Mouse (Mus musculus): ENCODE data around the gene Lats1. TPM values are rescaled to one million over a fixed set of nuclear protein-coding genes. Genes with fewer than 3 reads are reported as not detected.
A peak's percentile ranks its signal among the peaks of the same experiment; 100 is the strongest.

The Lats1 gene
- total RNA-seq (2014; fragmentation: Nextera tagmentation) (38.0 and 41.9 TPM in 2 replicates), total RNA-seq (2017) (12.8 and 16.2 TPM in 2 replicates), polyA plus RNA-seq (2012) (4.6 and 4.9 TPM in 2 replicates)

DNA sequence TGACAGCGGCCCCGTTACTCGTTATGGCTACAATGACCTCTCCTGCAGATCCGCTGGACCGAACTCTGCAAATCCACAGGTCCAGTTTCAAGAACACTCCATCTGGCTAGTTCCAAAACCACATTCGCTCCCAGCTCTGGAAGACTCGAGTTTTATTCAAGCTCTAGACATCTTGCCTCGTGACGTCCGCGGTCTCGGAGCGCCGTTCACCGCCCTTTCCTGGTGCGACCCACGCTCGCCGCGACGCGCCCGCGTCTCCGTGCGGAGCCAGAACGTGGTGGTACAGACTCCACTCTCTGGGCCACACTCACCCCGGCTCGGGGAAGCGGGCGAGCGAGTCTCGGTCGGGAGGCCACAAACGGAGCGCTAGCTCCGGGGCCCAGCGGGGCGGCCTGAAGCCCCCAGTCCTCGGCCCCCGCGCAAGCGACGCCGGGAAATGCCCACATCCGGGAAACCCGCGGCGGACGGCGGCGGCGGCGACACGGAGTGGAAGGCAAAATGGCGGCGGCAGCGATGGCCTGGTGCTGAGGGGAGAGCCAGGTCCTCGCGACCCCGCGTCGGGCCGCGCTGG is at the start of gene Lats1, which contains the start of gene Pcmt1:
Gene Lats1 (plus strand): TSS at position 484 of the 571 bp plus-strand sequence.
Gene Pcmt1 (minus strand): TSS at position 406 of the 571 bp plus-strand sequence.
- Histone ChIP-seq H3K36me3 (replicated peaks) (peaks cover 52% of the 10 kb centered on the region), H3K4me1 (ENCODE audit: insufficient read depth, low read depth, low read length) (peaks cover 47% of the 10 kb centered on the region), H3K4me3 (ENCODE audit: low read depth, low read length) (peak within 1 kb of the TSS; percentile 87), H3K9me3 (replicated peaks) (no peaks in the 10 kb centered on the region), H3K27me3 (ENCODE audit: insufficient read depth, low read length) (no peaks in the 10 kb centered on the region)
- ATAC-seq (ENCODE audit: extremely low read depth, insufficient number of reproducible peaks, low FRiP score, poor library complexity, severe bottlenecking) (peak; percentile 35; the same call in 1 of the 2 replicates), DNase-seq (ENCODE audit: low spot score) (peak; percentile 85)
- TF ChIP-seq GATA2 (IDR thresholded peaks at IDR 0.05; ENCODE audit: borderline replicate concordance, low read depth, low read length) (no peak), POLR2AphosphoS5 (IDR thresholded peaks at IDR 0.05; ENCODE audit: insufficient replicate concordance, low read depth, low read length) (no peak), CTCF (IDR thresholded peaks at IDR 0.05; ENCODE audit: low read depth, low read length) (no peak), GATA1 (IDR thresholded peaks at IDR 0.05; ENCODE audit: borderline replicate concordance, low read length) (no peak), TAL1 (conservative IDR thresholded peaks at IDR 0.05; ENCODE audit: low read depth, low read length) (no peak)

DNA sequence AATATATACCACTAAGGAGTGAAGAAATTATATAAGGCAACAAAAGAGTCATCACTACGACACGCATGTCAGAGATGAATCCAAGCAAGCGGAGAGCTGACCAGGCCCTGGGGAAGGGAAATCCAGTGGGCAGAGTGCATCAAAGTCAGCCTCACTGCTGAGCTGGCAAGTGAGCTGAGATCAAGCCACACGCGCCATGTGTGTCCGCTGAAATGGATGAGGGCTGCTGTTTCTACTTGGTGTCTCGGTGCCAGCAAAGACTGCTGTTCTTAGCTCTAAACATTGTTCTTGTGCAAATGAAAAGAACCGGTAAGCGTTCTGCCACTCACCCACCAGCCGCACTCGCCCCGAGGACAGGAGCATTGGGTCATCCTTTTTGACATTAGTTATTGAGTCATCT is 40.6 kb upstream of the Lats1 start:
- H3K4me3 ChIP-seq (ENCODE audit: low read depth, low read length), result no peak overlapping the region
- H3K27me3 ChIP-seq (ENCODE audit: insufficient read depth, low read length), result no peaks in the 10 kb centered on the region
- no peaks in the 10 kb centered on the region for H3K9me3 ChIP-seq (replicated peaks)
- H3K36me3 ChIP-seq (replicated peaks), result peaks cover 80% of the 10 kb centered on the region
- no peak for TF ChIP-seq GATA2 (IDR thresholded peaks at IDR 0.05; ENCODE audit: borderline replicate concordance, low read depth, low read length)
- no peak for TF ChIP-seq CTCF (IDR thresholded peaks at IDR 0.05; ENCODE audit: low read depth, low read length)
- TF ChIP-seq GATA1 (IDR thresholded peaks at IDR 0.05; ENCODE audit: borderline replicate concordance, low read length), result no peak
- no peak for TF ChIP-seq TAL1 (conservative IDR thresholded peaks at IDR 0.05; ENCODE audit: low read depth, low read length)
- no peak for TF ChIP-seq POLR2AphosphoS5 (IDR thresholded peaks at IDR 0.05; ENCODE audit: insufficient replicate concordance, low read depth, low read length)
- ATAC-seq (ENCODE audit: extremely low read depth, insufficient number of reproducible peaks, low FRiP score, poor library complexity, severe bottlenecking) (no peak), DNase-seq (ENCODE audit: low spot score) (peak; percentile 58)
- H3K4me1 ChIP-seq (ENCODE audit: insufficient read depth, low read depth, low read length), result no peaks in the 10 kb centered on the region

DNA sequence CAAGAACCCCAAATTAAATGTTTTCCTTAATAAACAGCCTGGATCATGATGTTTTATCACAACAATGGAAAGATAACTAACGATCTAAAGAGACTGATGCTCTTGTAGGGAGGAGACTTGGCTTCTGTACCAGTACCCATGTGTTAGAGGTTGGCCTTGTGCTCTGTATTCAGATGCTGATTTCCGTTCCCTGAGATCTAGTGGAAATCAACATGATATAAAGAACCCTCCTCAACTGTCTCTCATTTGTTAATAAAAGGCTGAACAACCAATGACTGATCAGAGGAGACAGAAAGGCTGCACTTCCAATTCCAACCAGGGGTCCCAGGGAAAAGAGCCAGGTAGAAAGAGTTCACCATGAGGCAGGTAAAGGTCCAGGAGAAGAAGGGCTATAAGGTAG is 35.1 kb upstream of the Lats1 start:
- ATAC-seq (ENCODE audit: extremely low read depth, insufficient number of reproducible peaks, low FRiP score, poor library complexity, severe bottlenecking) (no peak), DNase-seq (ENCODE audit: low spot score) (no peak)
- H3K9me3 ChIP-seq (replicated peaks), result no peaks in the 10 kb centered on the region
- no peak overlapping the region for H3K4me3 ChIP-seq (ENCODE audit: low read depth, low read length)
- H3K36me3 ChIP-seq (replicated peaks), result peaks cover 81% of the 10 kb centered on the region
- no peaks in the 10 kb centered on the region; the same call in 1 of the 2 replicates for H3K4me1 ChIP-seq (ENCODE audit: insufficient read depth, low read depth, low read length)
- TF ChIP-seq POLR2AphosphoS5 (IDR thresholded peaks at IDR 0.05; ENCODE audit: insufficient replicate concordance, low read depth, low read length) (no peak), GATA2 (IDR thresholded peaks at IDR 0.05; ENCODE audit: borderline replicate concordance, low read depth, low read length) (no peak), CTCF (IDR thresholded peaks at IDR 0.05; ENCODE audit: low read depth, low read length) (no peak), GATA1 (IDR thresholded peaks at IDR 0.05; ENCODE audit: borderline replicate concordance, low read length) (no peak), TAL1 (conservative IDR thresholded peaks at IDR 0.05; ENCODE audit: low read depth, low read length) (no peak)
- H3K27me3 ChIP-seq (ENCODE audit: insufficient read depth, low read length), result no peaks in the 10 kb centered on the region

DNA sequence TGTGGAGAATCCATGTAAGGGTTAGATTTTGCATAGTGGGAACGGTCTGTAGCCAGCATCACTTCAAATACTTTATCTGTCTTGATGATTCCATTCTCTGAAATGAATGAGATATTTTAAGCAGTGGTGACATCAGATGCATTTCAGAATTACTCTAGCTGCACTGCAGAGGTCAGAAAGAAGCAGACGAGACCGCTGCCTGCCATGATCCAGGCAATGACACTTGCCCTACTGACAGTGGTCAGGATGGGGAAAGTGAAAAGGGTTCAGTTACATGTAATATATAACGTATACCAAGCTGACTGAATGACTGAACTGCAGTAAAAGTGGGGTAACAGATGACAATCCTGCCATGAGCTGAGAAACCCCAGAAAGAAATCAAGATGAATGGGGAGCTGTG is 32.0 kb upstream of the Lats1 start:
- Histone ChIP-seq H3K36me3 (replicated peaks) (peaks cover 78% of the 10 kb centered on the region), H3K4me3 (ENCODE audit: low read depth, low read length) (no peak overlapping the region), H3K27me3 (ENCODE audit: insufficient read depth, low read length) (no peaks in the 10 kb centered on the region), H3K9me3 (replicated peaks) (no peaks in the 10 kb centered on the region), H3K4me1 (ENCODE audit: insufficient read depth, low read depth, low read length) (peaks cover under 1% of the 10 kb centered on the region; the same call in 1 of the 2 replicates)
- no peak for ATAC-seq (ENCODE audit: extremely low read depth, insufficient number of reproducible peaks, low FRiP score, poor library complexity, severe bottlenecking)
- DNase-seq (ENCODE audit: low spot score), result no peak
- TF ChIP-seq CTCF (IDR thresholded peaks at IDR 0.05; ENCODE audit: low read depth, low read length), result no peak
- no peak for TF ChIP-seq GATA2 (IDR thresholded peaks at IDR 0.05; ENCODE audit: borderline replicate concordance, low read depth, low read length)
- no peak for TF ChIP-seq POLR2AphosphoS5 (IDR thresholded peaks at IDR 0.05; ENCODE audit: insufficient replicate concordance, low read depth, low read length)
- no peak for TF ChIP-seq TAL1 (conservative IDR thresholded peaks at IDR 0.05; ENCODE audit: low read depth, low read length)
- no peak for TF ChIP-seq GATA1 (IDR thresholded peaks at IDR 0.05; ENCODE audit: borderline replicate concordance, low read length)

DNA sequence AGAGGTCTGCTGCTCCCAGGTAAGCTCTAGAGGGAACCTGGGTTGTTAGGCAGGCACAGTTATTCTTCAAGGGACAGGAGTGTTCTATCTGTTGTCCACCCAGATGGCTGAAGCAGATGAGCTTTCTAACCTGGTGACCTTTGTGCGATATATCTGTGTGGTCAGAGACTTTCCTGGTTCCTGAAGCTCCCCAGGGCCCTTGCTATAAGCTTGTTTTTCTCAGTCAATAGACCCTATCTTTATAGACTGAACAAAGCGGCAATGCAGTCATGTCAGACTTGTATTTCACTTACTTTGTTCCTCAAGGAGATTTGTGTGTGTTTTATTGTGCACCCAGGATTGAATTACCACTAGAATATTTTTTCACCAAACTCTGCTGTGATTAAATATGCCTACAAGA is 30.0 kb upstream of the Lats1 start:
- peaks cover 78% of the 10 kb centered on the region for H3K36me3 ChIP-seq (replicated peaks)
- ATAC-seq (ENCODE audit: extremely low read depth, insufficient number of reproducible peaks, low FRiP score, poor library complexity, severe bottlenecking) (no peak), DNase-seq (ENCODE audit: low spot score) (no peak)
- no peaks in the 10 kb centered on the region for H3K9me3 ChIP-seq (replicated peaks)
- TF ChIP-seq GATA1 (IDR thresholded peaks at IDR 0.05; ENCODE audit: borderline replicate concordance, low read length) (no peak), CTCF (IDR thresholded peaks at IDR 0.05; ENCODE audit: low read depth, low read length) (no peak), GATA2 (IDR thresholded peaks at IDR 0.05; ENCODE audit: borderline replicate concordance, low read depth, low read length) (no peak), POLR2AphosphoS5 (IDR thresholded peaks at IDR 0.05; ENCODE audit: insufficient replicate concordance, low read depth, low read length) (no peak), TAL1 (conservative IDR thresholded peaks at IDR 0.05; ENCODE audit: low read depth, low read length) (no peak)
- no peaks in the 10 kb centered on the region for H3K27me3 ChIP-seq (ENCODE audit: insufficient read depth, low read length)
- peaks cover 17% of the 10 kb centered on the region for H3K4me1 ChIP-seq (ENCODE audit: insufficient read depth, low read depth, low read length)
- no peak overlapping the region for H3K4me3 ChIP-seq (ENCODE audit: low read depth, low read length)

DNA sequence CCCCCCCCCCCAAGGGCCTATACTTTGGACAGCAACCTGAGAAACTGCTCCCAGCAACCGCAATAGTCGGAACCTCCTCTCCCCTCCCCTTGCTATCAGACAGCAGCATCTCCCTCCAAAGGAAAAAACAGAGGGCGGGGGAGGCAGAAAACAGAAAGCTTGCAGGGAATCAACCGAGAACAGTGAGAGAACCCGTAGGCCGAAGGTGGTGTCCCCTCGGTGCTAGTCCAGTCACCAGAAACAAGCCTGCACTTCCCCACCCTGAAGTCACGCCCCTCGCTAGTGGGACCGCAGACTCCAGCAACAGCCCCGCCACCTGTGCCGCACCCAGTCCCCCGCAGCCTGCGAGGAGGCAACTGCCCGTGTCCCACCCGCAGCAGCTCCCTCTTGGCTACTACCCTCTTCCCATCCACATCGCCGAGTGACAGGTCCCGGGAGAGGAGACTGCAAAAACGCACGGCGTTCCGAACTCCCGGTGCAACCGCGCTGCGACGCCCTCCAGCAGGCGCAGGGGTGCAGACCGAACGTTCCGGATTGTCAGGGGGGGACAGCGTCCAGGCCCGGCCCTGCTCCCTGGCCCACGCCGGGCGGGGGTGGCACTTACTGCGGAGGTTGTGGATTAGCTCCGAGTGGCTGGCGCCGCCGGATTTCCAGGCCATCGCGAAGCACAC is 18.4 kb upstream of the Lats1 start:
- H3K27me3 ChIP-seq (ENCODE audit: insufficient read depth, low read length), result no peaks in the 10 kb centered on the region
- H3K9me3 ChIP-seq (replicated peaks), result no peaks in the 10 kb centered on the region
- H3K36me3 ChIP-seq (replicated peaks), result peaks cover 16% of the 10 kb centered on the region
- DNase-seq (ENCODE audit: low spot score), result peak; percentile 86
- H3K4me3 ChIP-seq (ENCODE audit: low read depth, low read length), result peak overlapping the region; percentile 98
- TF ChIP-seq GATA2 (IDR thresholded peaks at IDR 0.05; ENCODE audit: borderline replicate concordance, low read depth, low read length) (no peak), CTCF (IDR thresholded peaks at IDR 0.05; ENCODE audit: low read depth, low read length) (no peak), POLR2AphosphoS5 (IDR thresholded peaks at IDR 0.05; ENCODE audit: insufficient replicate concordance, low read depth, low read length) (no peak), TAL1 (conservative IDR thresholded peaks at IDR 0.05; ENCODE audit: low read depth, low read length) (no peak)
- H3K4me1 ChIP-seq (ENCODE audit: insufficient read depth, low read depth, low read length), result peaks cover 40% of the 10 kb centered on the region
- peak; percentile 42 for ATAC-seq (ENCODE audit: extremely low read depth, insufficient number of reproducible peaks, low FRiP score, poor library complexity, severe bottlenecking)

All from G1E (cell line).